Mouse (Mus musculus): ENCODE measurements around the gene Gigyf2.
A peak's percentile ranks its signal among the peaks of the same experiment; 100 is the strongest.

Gene Gigyf2

GRCm38 (mm10) chr1:87326742-87327163 lies at the start of gene Gigyf2:
Gene Gigyf2 (plus strand): TSS chr1:87326998.
- DNase-seq (ENCODE audit: low spot score) = peak; percentile 99

- no peak for DNase-seq (ENCODE audit: low spot score)
Measured at GRCm38 (mm10) chr1:87280281-87280680, 46.5 kb upstream of the Gigyf2 start.

DNA sequence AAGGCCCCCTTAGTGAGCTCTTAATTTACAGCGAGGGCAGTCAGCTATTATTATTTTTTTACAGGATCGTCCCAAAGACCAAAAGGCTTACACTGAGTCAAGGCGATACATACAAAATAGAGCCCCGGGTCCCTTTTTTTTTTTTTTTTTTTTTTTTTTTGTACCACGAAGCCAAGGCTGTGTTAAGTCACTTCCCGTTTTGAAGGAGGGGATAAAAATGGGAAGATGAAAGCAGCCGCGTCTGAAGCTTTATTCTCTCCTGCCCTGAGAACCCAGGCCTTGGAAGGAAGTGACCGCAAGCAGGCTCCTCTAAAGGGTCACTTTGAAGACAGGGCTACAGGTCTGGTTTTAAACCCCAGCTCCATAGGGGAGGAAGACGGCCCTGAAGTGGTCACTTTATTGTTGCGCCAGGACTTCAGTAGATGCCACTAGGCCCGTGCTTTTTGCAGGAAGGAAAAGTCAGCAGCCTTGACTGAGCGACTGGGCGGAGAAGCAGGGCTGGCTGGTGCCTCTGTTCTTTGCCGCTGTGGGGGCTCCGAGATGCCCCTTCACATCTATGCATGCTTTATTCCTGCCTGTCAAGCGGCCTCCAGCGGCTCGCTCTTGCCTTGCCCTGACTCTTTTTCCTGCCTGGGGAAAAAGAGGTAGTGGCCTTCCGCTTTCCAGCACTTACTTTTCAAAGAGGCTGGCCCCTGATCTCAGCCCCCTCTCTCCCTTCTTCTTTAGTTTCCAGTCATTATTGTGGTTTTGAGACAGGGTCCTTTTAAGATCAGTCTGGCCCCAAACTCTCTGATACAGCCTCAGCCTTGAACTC lies 45.0 kb upstream of the Gigyf2 start:
- DNase-seq (ENCODE audit: low spot score) = no peak

DNA sequence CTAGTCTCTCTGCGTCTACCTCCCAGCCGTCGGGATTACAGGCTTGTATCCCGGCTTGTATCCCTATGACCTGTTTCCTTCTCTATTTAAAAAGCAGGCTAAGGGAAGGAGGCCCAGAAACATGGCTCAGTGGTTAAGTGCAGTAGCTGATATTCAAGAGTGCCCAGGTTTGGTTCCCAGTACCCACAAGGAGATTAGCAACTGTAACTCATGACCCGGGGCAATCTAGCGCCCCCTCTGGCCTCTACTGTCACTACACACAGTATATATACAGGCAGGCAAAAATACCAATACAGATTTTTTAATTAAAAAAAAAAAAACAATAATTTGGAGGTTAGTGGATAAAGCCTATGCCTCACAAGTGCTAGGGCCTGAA lies 44.4 kb upstream of the Gigyf2 start:
- no peak for DNase-seq (ENCODE audit: low spot score)

DNA sequence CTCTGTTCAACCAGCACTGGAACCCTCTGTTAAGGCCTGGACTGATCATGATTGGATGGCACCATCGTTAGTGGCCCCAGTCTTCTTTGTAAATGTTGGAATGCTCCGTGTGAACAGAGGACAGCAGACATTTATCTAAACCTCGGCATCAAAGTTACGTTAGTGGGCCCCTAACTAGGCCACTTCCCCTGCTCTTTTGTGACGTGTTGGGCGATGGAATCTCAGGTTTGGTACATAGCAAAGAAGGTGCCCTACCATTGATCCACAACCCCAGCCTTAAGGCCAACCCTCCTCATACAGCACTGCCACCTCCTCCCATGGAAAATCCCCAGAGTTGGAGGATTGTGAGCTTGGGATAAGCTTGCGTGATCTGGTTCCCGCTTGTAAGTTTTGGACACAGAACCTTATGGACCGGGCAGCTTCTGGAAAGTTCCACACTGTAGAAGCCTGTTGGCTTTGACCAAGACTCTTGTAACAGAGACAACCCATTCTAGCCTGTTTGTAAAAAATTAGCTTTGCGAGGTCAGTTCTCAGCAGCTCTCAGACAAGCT lies 43.3 kb upstream of the Gigyf2 start:
- no peak for DNase-seq (ENCODE audit: low spot score)

GRCm38 (mm10) chr1:87287105-87287504 lies 39.7 kb upstream of the Gigyf2 start:
- DNase-seq (ENCODE audit: low spot score) = no peak

- DNase-seq (ENCODE audit: low spot score) = no peak
Measured at GRCm38 (mm10) chr1:87291416-87291815, 35.4 kb upstream of the Gigyf2 start.

DNA sequence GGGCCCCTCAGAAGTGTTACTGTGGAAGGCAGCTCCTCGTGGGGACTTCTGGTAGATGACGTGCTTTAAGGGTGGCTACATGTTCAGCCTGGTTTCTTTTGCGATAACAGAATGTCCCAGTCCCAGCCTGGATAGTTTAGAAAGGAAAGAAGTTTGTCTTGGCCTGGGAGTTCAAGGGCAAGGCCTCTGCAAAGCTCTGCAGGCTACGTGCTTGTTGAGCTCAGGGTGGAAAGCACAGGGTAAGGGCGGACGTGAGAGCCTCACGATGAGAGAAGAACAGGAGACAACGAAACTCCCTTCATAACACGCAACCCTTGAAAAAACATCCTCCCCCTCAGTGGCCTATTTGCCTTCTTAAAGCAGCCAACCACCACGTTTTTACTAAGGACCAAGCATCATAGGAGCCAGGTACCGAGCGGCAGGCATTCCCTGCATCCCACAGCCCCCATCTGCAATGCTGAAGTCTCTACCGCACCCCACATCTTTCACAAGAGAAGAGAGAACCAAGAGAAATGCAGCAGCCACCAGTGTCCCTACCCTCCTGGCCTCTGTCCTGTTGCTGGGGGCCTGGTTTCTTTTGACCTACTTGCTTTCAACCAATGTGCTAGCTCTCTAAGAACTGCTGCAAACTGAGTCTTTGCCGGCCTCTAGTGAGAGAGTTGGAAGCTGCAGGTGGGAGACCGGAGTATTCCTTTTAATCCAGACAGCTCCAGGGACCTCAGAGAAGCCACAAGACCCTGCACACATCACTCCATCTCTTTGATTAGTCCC lies 34.2 kb upstream of the Gigyf2 start:
- DNase-seq (ENCODE audit: low spot score) = peak; percentile 72

- no peak for DNase-seq (ENCODE audit: low spot score)
Measured at GRCm38 (mm10) chr1:87294063-87294710, 32.6 kb upstream of the Gigyf2 start.

DNA sequence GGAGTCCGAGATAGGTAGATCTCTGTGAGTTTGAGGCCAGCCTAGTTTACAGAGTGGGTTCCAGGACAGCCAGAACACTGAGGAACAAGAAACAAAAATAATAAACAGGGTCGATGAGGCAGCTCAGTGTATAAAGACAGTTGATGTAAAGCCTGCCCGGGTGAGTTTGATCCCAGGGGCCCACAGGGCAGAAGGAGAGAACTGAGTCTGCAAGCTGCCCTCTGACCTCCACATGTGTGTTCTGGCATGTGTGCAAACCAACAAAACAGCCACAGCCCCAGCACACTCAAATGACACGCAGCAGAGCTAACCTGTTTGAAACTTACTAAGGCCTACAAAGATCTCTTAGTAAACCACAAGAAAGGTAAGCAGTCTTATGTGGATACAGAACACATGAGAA lies 31.8 kb upstream of the Gigyf2 start:
- no peak for DNase-seq (ENCODE audit: low spot score)

DNA sequence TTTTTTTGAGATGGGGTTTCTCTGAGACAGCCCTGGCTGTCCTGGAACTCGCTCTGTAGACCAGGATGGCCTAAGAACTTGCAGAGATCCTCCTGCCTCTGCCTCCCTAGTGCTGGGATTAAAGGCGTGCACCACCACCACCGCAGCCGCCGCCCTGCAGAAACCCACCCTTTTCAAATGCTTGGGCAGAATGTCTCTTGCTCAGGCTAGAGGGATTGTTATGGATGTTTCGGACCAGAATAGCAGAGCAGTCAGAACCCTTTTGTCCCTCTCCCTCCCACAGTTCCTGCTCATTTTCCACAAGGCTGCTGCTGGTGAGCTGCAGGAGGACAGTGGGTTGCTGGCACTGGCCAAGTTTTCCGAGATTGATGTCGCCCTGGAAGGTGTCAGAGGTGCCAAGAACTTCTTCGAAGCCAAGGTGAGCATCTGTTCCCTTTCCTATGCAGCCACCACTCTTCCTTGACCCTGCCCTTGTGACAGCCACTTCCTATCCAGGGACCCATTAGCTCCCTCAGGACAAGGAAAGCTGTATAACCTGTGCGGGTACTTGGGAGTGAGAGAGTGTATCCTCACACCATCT lies 29.4 kb upstream of the Gigyf2 start:
- no peak for DNase-seq (ENCODE audit: low spot score)

DNA sequence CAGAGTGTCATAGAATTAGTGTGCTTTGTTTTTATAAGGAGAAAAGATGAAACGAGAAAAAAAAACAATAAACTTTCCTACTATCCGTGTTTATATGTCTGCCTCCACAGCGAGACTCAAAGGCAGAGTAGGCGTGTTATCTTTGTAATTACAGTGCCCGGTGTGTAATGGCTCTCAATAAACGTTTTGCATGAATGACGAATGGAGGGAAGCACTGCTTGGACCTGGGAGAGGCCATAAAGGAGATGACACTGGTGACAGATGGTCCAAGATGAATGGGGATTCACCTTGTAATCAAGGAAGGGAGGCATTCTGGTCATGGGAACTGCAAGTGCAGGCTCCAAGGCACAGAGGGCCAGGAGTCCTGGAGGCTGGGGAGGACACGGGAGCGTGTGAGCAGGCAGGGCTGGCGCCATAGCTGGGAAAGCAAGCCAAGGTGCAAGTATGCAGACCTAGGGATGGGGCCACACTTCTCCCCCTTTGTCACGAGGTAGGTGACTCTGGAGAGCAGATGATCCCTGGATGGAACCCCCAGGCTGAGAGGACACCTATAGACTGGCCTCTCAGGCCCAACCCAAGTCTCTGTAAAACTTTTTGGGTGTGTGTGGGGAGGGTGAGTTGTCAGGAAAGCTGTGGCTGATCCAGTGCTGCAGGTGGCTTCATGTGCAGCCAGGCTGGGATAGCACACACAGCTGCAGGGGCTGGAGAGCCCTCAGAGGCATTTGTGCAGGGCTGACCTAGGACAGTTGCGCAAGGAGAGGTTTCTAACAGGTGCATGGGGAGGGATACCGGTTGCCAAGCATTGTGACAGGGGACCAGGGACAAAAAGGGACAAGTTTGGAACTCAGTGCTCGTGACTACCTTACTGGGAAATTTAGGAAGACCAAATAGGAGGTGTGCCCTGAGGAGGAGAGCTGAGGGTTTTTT lies 26.2 kb upstream of the Gigyf2 start:
- no peak for DNase-seq (ENCODE audit: low spot score)

DNA sequence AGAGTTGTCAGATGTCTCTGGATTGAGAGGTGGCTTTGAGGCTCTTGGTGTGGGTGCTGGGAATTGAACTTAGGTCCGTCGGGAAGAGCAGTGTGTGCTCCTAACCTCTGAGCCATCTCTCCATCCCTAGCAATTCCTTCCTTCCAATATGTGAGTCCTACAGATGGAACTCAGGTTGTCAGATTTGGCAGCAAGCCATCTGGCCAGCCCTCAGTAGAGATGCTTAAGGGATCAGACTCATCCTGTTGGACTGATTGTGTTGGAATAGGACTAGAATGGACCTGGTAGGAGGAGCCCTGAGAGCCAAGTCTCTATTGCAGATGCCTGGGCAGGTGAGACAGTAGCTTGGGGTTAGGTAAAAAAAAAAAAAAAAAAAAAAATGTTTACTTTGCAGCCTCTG lies 24.8 kb upstream of the Gigyf2 start:
- DNase-seq (ENCODE audit: low spot score) = no peak

DNA sequence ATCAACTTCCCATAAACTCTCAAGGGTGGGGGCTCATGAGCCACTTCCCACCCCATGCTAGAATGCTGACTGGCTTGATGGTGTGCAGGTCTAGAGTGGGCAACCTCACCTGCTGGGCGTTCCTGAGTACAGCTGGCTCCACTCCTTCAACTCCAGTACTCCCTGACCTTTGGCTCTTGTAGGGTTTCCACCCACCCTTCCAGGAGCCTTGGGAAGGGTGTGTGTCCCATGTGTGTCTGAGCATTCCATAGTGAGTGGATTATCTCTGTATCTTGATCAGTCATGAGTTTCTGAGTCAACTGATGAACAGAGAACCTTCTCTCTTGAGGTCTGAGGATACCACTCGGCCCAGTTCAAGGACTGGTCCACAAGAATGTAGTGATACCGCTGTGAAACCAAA lies 17.8 kb upstream of the Gigyf2 start:
- DNase-seq (ENCODE audit: low spot score) = no peak

DNA sequence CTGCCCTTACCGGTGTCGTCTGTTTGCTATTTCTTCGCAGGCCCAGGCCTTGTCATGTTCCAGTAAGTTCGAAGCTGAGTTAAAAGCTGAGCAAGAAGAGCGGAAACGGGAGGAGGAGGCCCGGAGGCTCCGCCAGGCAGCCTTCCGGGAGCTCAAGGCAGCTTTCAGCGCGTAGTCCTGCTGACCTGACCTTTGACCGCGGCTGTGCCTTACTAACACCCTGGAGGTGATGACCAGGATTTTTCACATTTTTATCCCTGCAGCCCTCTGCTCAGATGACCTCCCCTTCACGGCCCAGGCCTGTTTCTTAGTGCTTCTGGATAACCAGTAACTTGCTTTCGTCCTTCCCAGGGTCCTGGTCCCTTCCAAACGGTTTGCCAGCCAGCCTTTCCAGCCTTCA lies 17.2 kb upstream of the Gigyf2 start:
- no peak for DNase-seq (ENCODE audit: low spot score)

DNA sequence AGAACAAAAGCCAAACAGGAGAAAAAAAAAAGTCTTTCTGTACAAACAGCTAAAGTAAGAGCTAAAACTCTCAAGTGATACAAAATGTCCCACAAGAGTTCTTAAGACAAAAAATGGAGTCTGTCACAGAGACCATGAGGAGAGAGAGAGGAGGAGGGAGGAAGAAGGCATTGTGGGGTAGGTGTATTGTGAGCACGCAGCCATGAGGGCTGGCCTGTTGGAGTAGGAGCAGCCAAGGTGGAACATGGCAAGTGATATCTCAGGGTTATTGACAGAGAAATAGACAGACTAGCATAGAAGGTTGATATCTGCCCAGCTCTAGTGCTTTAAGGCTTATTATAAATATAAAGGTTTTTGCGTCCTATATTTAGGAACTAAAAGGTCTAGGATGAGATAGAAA lies 14.1 kb upstream of the Gigyf2 start:
- no peak for DNase-seq (ENCODE audit: low spot score)

- DNase-seq (ENCODE audit: low spot score) = no peak
Measured at GRCm38 (mm10) chr1:87313116-87313515, 13.7 kb upstream of the Gigyf2 start.

- no peak for DNase-seq (ENCODE audit: low spot score)
Measured at GRCm38 (mm10) chr1:87313843-87314570, 12.8 kb upstream of the Gigyf2 start.

- no peak for DNase-seq (ENCODE audit: low spot score)
Measured at GRCm38 (mm10) chr1:87315431-87315830, 11.4 kb upstream of the Gigyf2 start.

DNA sequence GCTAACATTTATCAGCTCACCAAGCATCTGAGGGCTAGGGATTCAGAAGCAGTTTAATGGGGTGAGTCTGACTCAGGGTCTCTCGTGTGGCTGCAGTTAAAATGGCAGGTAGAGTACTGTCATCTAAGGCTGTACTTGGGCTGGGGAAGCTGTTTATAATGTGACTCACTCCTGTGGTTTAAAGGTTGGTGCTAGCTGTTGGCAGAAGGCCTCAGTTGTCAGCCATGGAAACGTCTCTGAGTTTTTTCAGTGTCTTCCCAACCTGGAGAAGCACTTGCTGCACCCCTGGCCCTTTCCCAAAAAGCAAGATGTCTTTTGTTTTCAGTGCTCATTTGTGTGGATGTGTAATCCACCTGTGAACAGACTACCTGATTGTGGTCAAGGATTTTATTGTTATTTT lies 10.9 kb upstream of the Gigyf2 start:
- DNase-seq (ENCODE audit: low spot score) = no peak

Data from testis, postnatal 10 days (tissue).